Mouse (Mus musculus) olfactory bulb, adult 2 months (tissue): Measurements from ENCODE around the gene Igfbp5.

Experiments used
- CTCF ChIP-seq: fragments of 200-500 bp; IDR thresholded peaks from 2 replicates; pipeline ENCODE4 v1.5.1; 2012; ENCODE audit warnings: low read depth, mild to moderate bottlenecking, low read length, moderate library complexity; ENCODE audit not compliant: insufficient read depth
- POLR2A ChIP-seq: fragments of 200-500 bp; IDR thresholded peaks from 2 replicates; pipeline ENCODE4 v1.6.1; 2012; ENCODE audit warnings: mild to moderate bottlenecking, low read depth, low read length, moderate library complexity; ENCODE audit not compliant: insufficient read depth

GRCm38 (mm10) chr1:72873078-72873477 is 1.6 kb downstream of the Igfbp5 start:
- TF ChIP-seq POLR2A, result no peak
- TF ChIP-seq CTCF, result no peak
